8 mouse cellular contexts compared by ENCODE assay signal in genomic region chr17:12994069-12994468, GRCm38 (mm10). TPM values are rescaled to one million over a fixed set of nuclear protein-coding genes. Genes with fewer than 3 reads are reported as not detected.
A peak's percentile ranks its signal among the peaks of the same experiment; 100 is the strongest.
DNase-seq lines count a peak whose midpoint lies in the region; ATAC-seq and TF ChIP-seq lines count a peak whose summit lies in the region.

Gene Wtap, minus strand, starts transcription at chr17:12994169.

- no peaks in the 10 kb centered on the region for H3K9me3 ChIP-seq in embryonic facial prominence, embryonic 11.5 days (replicated peaks; ENCODE audit: control insufficient read depth, low read length)
- H3K9me3 ChIP-seq in heart, embryonic 11.5 days (replicated peaks; ENCODE audit: control insufficient read depth, low read length) = no peaks in the 10 kb centered on the region
- no peaks in the 10 kb centered on the region for H3K9me3 ChIP-seq in midbrain, postnatal 0 days (ENCODE audit: low read length)

- H3K4me3 ChIP-seq in embryonic facial prominence, embryonic 11.5 days (ENCODE audit: low read depth, low read length) = peak within 1 kb of the TSS; percentile 96
- H3K4me3 ChIP-seq in heart, embryonic 11.5 days (ENCODE audit: low read depth, low read length) = peak within 1 kb of the TSS; percentile 95
- H3K4me3 ChIP-seq in midbrain, postnatal 0 days (ENCODE audit: low read depth, low read length) = peak within 1 kb of the TSS; percentile 99

- 70% methylated on average over 1 of the region's 1 CpGs for WGBS in embryonic facial prominence, embryonic 11.5 days
- 56% methylated on average over 1 of the region's 1 CpGs for WGBS in heart, embryonic 11.5 days (ENCODE audit: insufficient replicate concordance)
- WGBS in midbrain, postnatal 0 days = 81% methylated on average over 1 of the region's 1 CpGs

- no peak for DNase-seq in left cerebral cortex, adult 18-20 months (ENCODE audit: low spot score in 2 of 2)
- DNase-seq in left cerebral cortex, adult 11 months (ENCODE audit: low spot score) = no peak
- DNase-seq in embryonic facial prominence, embryonic 11.5 days (ENCODE audit: low spot score) = no peak
- no peak for DNase-seq in left cerebral cortex, adult 8-10 months (ENCODE audit: low spot score in 2 of 2)
- DNase-seq in midbrain, postnatal 0 days (ENCODE audit: low spot score) = no peak
- no peak for DNase-seq in retina, postnatal 1 day
- DNase-seq in cerebellum, postnatal 25 days = no peak

- peak within 1 kb of the TSS; percentile 35 for H3K4me2 ChIP-seq in embryonic facial prominence, embryonic 11.5 days (ENCODE audit: low read depth, low read length)
- H3K4me2 ChIP-seq in heart, embryonic 11.5 days = peak within 1 kb of the TSS; percentile 94
- H3K4me2 ChIP-seq in midbrain, postnatal 0 days (ENCODE audit: low read depth, low read length, poor library complexity, severe bottlenecking) = peak within 1 kb of the TSS; percentile 71

- H3K4me1 ChIP-seq in embryonic facial prominence, embryonic 11.5 days (ENCODE audit: control insufficient read depth, insufficient read depth, low read length) = no peaks in the 10 kb centered on the region
- H3K4me1 ChIP-seq in heart, embryonic 11.5 days (ENCODE audit: control insufficient read depth, insufficient read depth, low read length) = no peaks in the 10 kb centered on the region; the same call in 1 of the 2 replicates
- no peaks in the 10 kb centered on the region for H3K4me1 ChIP-seq in midbrain, postnatal 0 days (ENCODE audit: insufficient read depth, low read length)

- no peak for ATAC-seq in embryonic facial prominence, embryonic 11.5 days (replicated peaks; ENCODE audit: insufficient number of reproducible peaks, low FRiP score, low TSS enrichment, low read depth)
- ATAC-seq in heart, embryonic 11.5 days (replicated peaks; ENCODE audit: insufficient number of reproducible peaks, low FRiP score, low TSS enrichment) = no peak
- no peak for ATAC-seq in midbrain, postnatal 0 days (ENCODE audit: low FRiP score)

- no peak within 1 kb of the TSS for H3K27ac ChIP-seq in embryonic facial prominence, embryonic 11.5 days (replicated peaks; ENCODE audit: low read depth, low read length)
- H3K27ac ChIP-seq in heart, embryonic 11.5 days (ENCODE audit: low read depth, low read length) = peak within 1 kb of the TSS; percentile 99; the same call in 1 of the 2 replicates
- peak within 1 kb of the TSS; percentile 100 for H3K27ac ChIP-seq in midbrain, postnatal 0 days (ENCODE audit: low read depth, low read length)

- no peak within 1 kb of the TSS for H3K9ac ChIP-seq in embryonic facial prominence, embryonic 11.5 days (replicated peaks; ENCODE audit: low read length)
- peak within 1 kb of the TSS; percentile 100 for H3K9ac ChIP-seq in heart, embryonic 11.5 days (ENCODE audit: low read depth, low read length)
- peak within 1 kb of the TSS; percentile 99; the same call in 1 of the 2 replicates for H3K9ac ChIP-seq in midbrain, postnatal 0 days (replicated peaks; ENCODE audit: low read length, poor library complexity, severe bottlenecking)

- no peaks in the 10 kb centered on the region for H3K27me3 ChIP-seq in embryonic facial prominence, embryonic 11.5 days (ENCODE audit: control insufficient read depth, insufficient read depth, low read length)
- H3K27me3 ChIP-seq in heart, embryonic 11.5 days (ENCODE audit: control insufficient read depth, insufficient read depth, low read length) = no peaks in the 10 kb centered on the region
- H3K27me3 ChIP-seq in midbrain, postnatal 0 days (ENCODE audit: insufficient read depth, low read length) = no peaks in the 10 kb centered on the region

- H3K36me3 ChIP-seq in embryonic facial prominence, embryonic 11.5 days (replicated peaks; ENCODE audit: control insufficient read depth, insufficient read depth, low read depth, low read length) = no peaks in the 10 kb centered on the region
- H3K36me3 ChIP-seq in heart, embryonic 11.5 days (ENCODE audit: control insufficient read depth, insufficient read depth, low read length) = no peaks in the 10 kb centered on the region
- no peaks in the 10 kb centered on the region for H3K36me3 ChIP-seq in midbrain, postnatal 0 days (ENCODE audit: insufficient read depth, low read length)

- TF ChIP-seq CTCF in midbrain, postnatal 0 days (IDR thresholded peaks at IDR 0.05) = no peak

RNA-seq across cellular contexts. Expression of gene Wtap, which starts in this region (rescaled TPM):
- 10 to 100 TPM; 54.5 to 58.9 TPM for total RNA-seq in left cerebral cortex, adult 18-20 months (2021)
- 151 and 158 TPM in 2 replicates for polyA plus RNA-seq in embryonic facial prominence, embryonic 11.5 days (2014; fragmentation: Nextera tagmentation; extraction: Ambion mirVana)
- 83.4 and 88.8 TPM in 2 replicates for polyA plus RNA-seq in heart, embryonic 11.5 days (2014; fragmentation: Nextera tagmentation; extraction: Ambion mirVana)
- total RNA-seq in left cerebral cortex, adult 8-10 months (2022) = 10 to 100 TPM; 51.8 to 58.0 (median 54.8) TPM
- total RNA-seq in midbrain, postnatal 0 days (2014; rRNA removed) = 82.7 and 88.8 TPM in 2 replicates
- polyA plus RNA-seq in midbrain, postnatal 0 days (2015; fragmentation: Nextera tagmentation; extraction: Ambion mirVana) = 134 and 147 TPM in 2 replicates

Comparison
In these comparisons a context has a peak if more than half of its experiments do, and no peak if none do; other contexts are left out.
1. H3K4me2 ChIP-seq: peak in every context shown above with its lines; median percentile 94 in heart, embryonic 11.5 days; 71 in midbrain, postnatal 0 days; 35 in embryonic facial prominence, embryonic 11.5 days.